Mouse (Mus musculus) C2C12 (cell line): Measurements from ENCODE around the gene Tbc1d8b. TPM values are rescaled to one million over a fixed set of nuclear protein-coding genes. Genes with fewer than 3 reads are reported as not detected.

Experiments used
- H3K27me3 ChIP-seq: one replicate; pipeline ENCODE4 v1.6.1; 2011; ENCODE audit not compliant: control insufficient read depth, insufficient read depth, insufficient read length
- H3K36me3 ChIP-seq: one replicate; pipeline ENCODE4 v1.6.1; 2011; ENCODE audit not compliant: control insufficient read depth, insufficient read depth
- H3K4me3 ChIP-seq: one replicate; pipeline ENCODE4 v1.5.1; 2011; ENCODE audit warnings: mild to moderate bottlenecking, control low read depth; ENCODE audit not compliant: poor library complexity, insufficient read depth, severe bottlenecking
- H3K79me2 ChIP-seq: one replicate; pipeline ENCODE4 v1.6.1; 2011; ENCODE audit not compliant: control insufficient read depth, insufficient read depth
- H3K79me3 ChIP-seq: one replicate; pipeline ENCODE4 v1.6.1; 2011; ENCODE audit warnings: low read depth, control low read depth
- H3ac ChIP-seq: one replicate; pipeline ENCODE3; 2011; ENCODE audit warnings: low read depth; ENCODE audit not compliant: control insufficient read depth, insufficient read length
- CEBPB ChIP-seq: IDR thresholded peaks from one replicate; pipeline ENCODE4 v1.6.1; 2011; ENCODE audit warnings: low read depth, mild to moderate bottlenecking, control low read depth, moderate library complexity
- CTCF ChIP-seq: IDR thresholded peaks from one replicate; pipeline ENCODE4 v1.5.1; 2011; ENCODE audit not compliant: control insufficient read depth, insufficient read depth, insufficient read length
- FOSL1 ChIP-seq: IDR thresholded peaks from one replicate; pipeline ENCODE4 v1.8.0; 2011; ENCODE audit warnings: mild to moderate bottlenecking, low read length; ENCODE audit not compliant: poor library complexity, insufficient read depth, severe bottlenecking
- MAX ChIP-seq: IDR thresholded peaks from one replicate; pipeline ENCODE4 v1.6.1; 2011; ENCODE audit warnings: mild to moderate bottlenecking, control low read depth
- MYOD1 ChIP-seq: IDR thresholded peaks from one replicate; pipeline ENCODE4 v1.6.1; 2011; ENCODE audit warnings: low read depth; ENCODE audit not compliant: control insufficient read depth, insufficient read length
- MYOG ChIP-seq: IDR thresholded peaks from one replicate; pipeline ENCODE4 v1.6.1; 2011; ENCODE audit not compliant: control insufficient read depth, insufficient read length; ENCODE audit errors: extremely low read depth
- USF1 ChIP-seq: IDR thresholded peaks from one replicate; pipeline ENCODE4 v1.6.1; 2011; ENCODE audit warnings: low read depth, mild to moderate bottlenecking, control low read depth, moderate library complexity
- long read RNA-seq, 2 experiments: library from polyadenylated mRNA; unstranded; transcript quantifications; one replicate each; pipeline ENCODE4 v2.0.0; 2019 to 2020
- polyA plus RNA-seq: library from polyadenylated mRNA; unstranded; fragments of >200 nt; fragmentation: generic; extraction: Trizol; gene quantifications from one replicate; pipeline ENCODE4 v1.2.1, GENCODE M21; 2012; ENCODE audit warnings: missing spikeins

Tbc1d8b gene
- polyA plus RNA-seq, result 2.4 TPM
- long read RNA-seq, experiment 1, partial matches to known transcripts, result 1 of 1 reads
- long read RNA-seq, experiment 1, other reads (novel, unspliced or antisense), result 0 of 1 reads
- long read RNA-seq, experiment 2, full-length matches to known transcripts, result 5 of 10 reads
- long read RNA-seq, experiment 2, partial matches to known transcripts, result 1 of 10 reads
- long read RNA-seq, experiment 2, other reads (novel, unspliced or antisense), result 4 of 10 reads

DNA sequence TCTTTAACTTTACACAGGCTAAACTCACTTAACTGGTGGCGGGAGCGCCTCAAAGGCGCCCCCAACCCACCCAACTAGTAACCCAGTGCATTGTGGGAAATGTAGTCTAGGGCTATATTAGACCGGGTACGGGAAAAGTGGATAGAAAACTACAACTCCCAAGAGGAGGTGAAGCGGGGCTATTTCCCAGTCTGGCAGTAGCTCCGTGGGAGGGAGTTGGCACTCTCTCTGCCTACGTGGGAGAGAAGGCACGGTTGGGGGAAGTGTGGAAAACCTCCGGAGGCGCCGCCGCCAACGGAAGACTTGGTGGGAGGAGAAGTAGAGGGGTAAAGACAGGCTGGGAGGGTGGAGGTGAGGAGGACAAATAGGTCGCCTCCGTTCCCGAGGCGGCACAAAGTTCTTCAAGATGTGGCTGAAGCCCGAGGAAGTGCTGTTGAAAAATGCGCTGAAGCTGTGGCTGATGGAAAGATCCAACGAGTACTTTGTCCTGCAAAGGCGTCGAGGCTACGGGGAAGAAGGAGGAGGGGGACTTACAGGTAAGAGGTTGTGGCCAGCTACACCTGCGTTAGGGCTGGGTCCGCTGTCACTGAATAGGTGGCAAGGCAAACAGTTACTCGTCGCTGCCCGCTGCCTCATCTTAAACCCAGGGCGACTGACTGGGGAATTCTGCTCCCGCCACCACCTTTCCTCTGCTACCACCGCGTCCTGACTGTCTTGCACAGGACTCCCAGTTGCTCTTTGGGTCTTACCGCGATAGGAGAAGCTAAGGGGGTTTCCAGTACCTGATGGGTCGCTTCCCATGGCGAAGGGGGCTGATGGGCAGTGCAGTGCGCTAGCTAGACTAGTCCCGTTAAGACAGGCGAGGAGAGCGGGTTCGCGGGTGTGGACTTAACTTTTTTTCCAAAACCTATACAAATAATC lies at the start of gene Tbc1d8b:
Gene Tbc1d8b, plus strand, starts transcription at position 222 of the 921 bp plus-strand sequence.
- H3K4me3 ChIP-seq, result peak within 1 kb of the TSS; percentile 52
- H3K79me2 ChIP-seq, result peaks cover 13% of the 10 kb centered on the region
- peak within 1 kb of the TSS; percentile 79 for H3ac ChIP-seq
- H3K36me3 ChIP-seq, result no peaks in the 10 kb centered on the region
- no peaks in the 10 kb centered on the region for H3K27me3 ChIP-seq
- H3K79me3 ChIP-seq, result peaks cover 2% of the 10 kb centered on the region
- no peak for TF ChIP-seq MAX
- TF ChIP-seq CEBPB, result no peak
- no peak for TF ChIP-seq FOSL1
- TF ChIP-seq CTCF, result no peak
- no peak for TF ChIP-seq MYOG
- TF ChIP-seq USF1, result no peak
- TF ChIP-seq MYOD1, result no peak

DNA sequence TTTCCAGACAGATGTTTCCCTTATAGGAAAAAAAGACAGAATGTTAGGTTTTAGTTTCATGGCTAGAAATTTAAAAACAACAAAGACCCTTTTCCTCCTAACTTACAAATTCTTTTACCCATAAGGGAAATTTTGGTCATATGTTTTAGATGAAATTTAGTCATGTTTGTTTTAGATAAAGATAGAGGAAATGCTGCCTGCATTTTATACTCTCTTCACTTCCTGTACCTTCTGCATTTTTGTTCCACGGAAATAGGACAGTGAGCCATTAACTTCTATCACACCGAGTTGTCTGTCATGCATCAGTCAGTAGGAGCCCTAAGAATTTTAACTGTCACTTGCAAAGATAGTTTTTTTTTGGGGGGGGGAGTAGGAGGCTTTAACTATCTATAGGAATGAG lies 45.1 kb upstream of the Tbc1d8b start:
- Histone ChIP-seq H3ac (no peak overlapping the region), H3K4me3 (no peak overlapping the region), H3K27me3 (no peaks in the 10 kb centered on the region), H3K79me2 (no peaks in the 10 kb centered on the region), H3K79me3 (no peaks in the 10 kb centered on the region), H3K36me3 (no peaks in the 10 kb centered on the region)
- TF ChIP-seq USF1, result no peak
- no peak for TF ChIP-seq CTCF
- TF ChIP-seq MYOD1, result no peak

GRCm38 (mm10) chrX:139640418-139640817 lies 44.4 kb upstream of the Tbc1d8b start:
- Histone ChIP-seq H3K79me3 (no peaks in the 10 kb centered on the region), H3K4me3 (no peak overlapping the region), H3K79me2 (no peaks in the 10 kb centered on the region), H3K27me3 (no peaks in the 10 kb centered on the region), H3ac (no peak overlapping the region), H3K36me3 (no peaks in the 10 kb centered on the region)
- no peak for TF ChIP-seq MYOD1
- TF ChIP-seq MYOG, result no peak
- no peak for TF ChIP-seq FOSL1
- no peak for TF ChIP-seq USF1
- TF ChIP-seq CTCF, result no peak
- no peak for TF ChIP-seq CEBPB
- no peak for TF ChIP-seq MAX

DNA sequence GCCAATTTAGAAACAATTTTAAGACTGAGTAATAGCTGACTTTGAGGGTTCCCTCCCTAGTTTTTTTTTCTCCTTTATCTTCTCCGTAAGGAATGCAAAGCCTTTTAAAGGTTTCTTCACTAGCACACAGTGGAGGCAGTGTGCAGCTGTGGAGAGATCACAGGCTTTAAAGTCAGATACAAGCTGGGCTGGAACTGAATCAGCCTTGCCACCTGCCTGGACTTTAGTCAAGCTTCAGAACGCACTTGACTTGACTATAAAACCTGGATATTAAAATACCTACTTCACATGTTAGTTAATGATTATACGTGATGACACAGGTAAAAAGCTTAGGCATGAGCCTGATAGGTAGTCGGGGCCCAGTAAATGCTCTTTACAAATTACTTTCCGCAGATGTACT lies 32.6 kb upstream of the Tbc1d8b start:
- H3K79me2 ChIP-seq, result no peaks in the 10 kb centered on the region
- no peaks in the 10 kb centered on the region for H3K79me3 ChIP-seq
- TF ChIP-seq CEBPB (no peak), MYOG (no peak), MAX (no peak), FOSL1 (no peak), MYOD1 (no peak), USF1 (no peak), CTCF (no peak)
- no peak overlapping the region for H3ac ChIP-seq
- no peaks in the 10 kb centered on the region for H3K36me3 ChIP-seq
- no peaks in the 10 kb centered on the region for H3K27me3 ChIP-seq
- no peak overlapping the region for H3K4me3 ChIP-seq

DNA sequence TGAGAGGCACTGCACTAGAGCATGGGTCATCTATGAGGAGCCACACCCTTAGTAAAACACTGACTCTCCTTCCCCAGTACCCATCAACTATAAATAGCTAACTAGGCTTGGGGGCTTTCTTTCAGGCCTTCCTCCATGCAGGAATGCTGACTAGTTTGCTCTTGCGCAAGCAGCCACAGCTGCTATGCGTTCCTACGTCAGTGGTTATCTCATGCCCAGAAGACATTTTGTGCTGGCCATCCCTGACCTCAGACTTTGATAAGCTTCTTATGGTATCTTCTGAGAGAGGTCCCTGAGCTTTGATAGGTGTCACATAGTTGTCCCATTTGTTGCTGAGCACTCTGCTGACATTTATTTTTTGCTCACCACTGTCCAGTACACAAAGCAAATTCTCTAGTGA lies 31.5 kb upstream of the Tbc1d8b start:
- H3ac ChIP-seq, result no peak overlapping the region
- no peak overlapping the region for H3K4me3 ChIP-seq
- no peaks in the 10 kb centered on the region for H3K79me3 ChIP-seq
- no peaks in the 10 kb centered on the region for H3K27me3 ChIP-seq
- H3K79me2 ChIP-seq, result no peaks in the 10 kb centered on the region
- TF ChIP-seq CTCF (no peak), MYOD1 (peak; percentile 79), CEBPB (peak; percentile 97)
- H3K36me3 ChIP-seq, result no peaks in the 10 kb centered on the region
